Mouse (Mus musculus) CD4-positive helper T cell, adult 2 months (primary cell): ENCODE results near the gene Enthd1.
A peak's percentile ranks its signal among the peaks of the same experiment; 100 is the strongest.

Experiments used
- DNase-seq: peaks from one replicate; pipeline ENCODE4 v3.0.0-alpha.2; 2012; ENCODE audit warnings: low read depth, missing footprints, low spot score

Gene Enthd1

GRCm38 (mm10) chr15:80488658-80489057 is 76.3 kb downstream of the Enthd1 start:
- DNase-seq: peak; percentile 27

DNA sequence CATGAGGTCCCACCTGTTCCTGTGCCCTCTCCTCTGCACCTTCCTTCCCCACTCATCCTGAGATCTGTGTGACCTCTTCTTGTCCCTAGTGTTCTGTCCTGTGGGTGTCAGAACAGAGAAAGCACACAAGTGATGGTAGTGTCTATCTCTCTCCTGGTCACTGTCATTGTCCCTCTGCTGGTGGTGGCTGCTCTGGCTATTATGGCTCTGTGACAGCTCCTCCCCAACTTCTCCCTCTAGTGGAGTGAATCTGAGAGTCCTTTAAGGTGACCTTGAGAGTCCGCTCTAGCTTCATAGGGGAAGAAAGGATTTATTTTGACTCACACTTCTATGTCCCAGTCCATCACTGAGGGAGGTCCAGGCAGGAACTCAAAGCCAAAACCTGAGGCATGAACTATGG is 79.4 kb downstream of the Enthd1 start:
- DNase-seq: no peak

GRCm38 (mm10) chr15:80483041-80483705 is 81.8 kb downstream of the Enthd1 start:
- no peak for DNase-seq

DNA sequence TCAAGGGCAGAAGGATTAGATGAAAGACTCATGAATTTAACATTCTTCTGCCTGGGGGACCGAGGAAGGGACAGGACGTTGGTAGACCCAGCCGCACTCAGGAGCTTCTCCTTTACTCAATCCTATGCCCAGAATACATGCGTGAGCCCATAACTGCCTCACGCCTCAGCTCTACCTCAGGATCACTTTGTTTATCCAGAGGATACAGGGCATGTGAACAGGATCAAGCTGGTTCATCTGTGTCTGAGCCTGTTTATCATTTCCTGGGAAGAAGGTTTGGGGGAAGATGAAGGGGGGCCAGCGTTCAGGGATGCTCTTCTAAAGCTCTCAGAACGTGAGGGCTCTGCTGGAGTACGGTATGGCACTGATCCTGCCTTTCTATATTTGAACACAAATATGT is 82.6 kb downstream of the Enthd1 start:
- no peak for DNase-seq

DNA sequence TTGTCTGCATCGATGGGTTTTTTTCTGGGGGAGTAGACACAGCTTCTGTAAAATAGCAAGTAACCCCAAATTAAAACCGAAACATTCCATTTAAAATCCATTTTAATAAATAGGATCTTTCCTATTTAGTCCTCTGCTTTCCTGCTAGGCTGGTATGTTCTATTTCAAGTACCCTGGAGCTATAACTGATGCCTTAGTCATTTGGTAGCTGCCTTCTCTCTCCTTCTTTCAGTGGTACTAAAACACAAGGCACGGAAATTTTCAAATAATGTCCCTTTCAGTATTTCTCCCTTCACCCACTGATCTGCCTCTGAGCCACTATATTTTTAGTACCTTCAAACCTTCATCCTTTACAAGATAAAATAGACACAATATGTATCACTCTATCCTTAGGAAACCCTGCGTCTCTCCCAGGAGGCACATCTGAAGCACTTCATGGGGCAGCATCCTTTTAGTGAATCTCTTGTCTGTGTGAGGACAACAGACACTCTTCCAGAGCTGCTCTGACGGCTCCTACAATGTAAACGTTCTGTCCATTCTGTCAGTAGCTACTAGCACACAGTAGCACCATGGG is 90.4 kb downstream of the Enthd1 start:
- no peak for DNase-seq

DNA sequence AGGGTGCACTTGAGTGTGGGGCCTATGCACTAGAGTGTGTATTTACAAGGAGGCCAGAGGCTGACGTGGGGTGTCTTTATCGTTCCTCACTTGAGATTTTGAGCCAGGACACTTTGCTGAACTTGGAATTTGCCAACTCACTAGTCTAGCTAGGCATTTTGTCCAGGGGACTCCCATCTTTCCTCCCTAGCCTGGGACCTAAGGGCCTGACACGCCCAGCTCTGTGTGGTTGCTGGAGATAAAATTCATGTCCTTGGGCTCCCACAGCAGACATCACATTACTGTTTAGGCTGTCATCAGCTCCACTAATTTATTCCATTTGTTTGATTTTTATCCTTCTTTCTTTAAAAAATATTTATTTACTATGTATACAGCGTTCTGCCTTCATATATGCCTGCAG is 97.1 kb downstream of the Enthd1 start:
- DNase-seq: no peak

DNA sequence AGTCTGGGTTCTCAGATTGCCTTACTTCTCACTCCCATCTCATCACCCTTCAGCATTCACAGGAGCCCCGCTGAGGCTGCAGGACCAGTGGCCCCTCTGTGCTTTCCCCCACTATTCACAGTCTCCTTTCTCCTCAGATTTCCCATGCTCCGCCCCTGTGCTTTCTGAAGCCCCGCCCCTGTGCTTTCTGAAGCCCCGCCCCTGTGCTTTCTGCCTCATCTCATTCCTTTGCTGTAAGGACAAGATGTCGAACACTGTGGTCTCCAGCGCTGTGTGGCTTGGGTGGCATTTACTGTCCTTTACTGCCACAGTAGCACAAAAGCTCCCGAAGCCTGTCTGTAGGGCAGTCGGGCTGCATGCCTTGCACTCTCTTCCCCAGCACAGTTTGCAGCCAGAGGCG is 102.8 kb downstream of the Enthd1 start:
- DNase-seq: peak; percentile 20

DNA sequence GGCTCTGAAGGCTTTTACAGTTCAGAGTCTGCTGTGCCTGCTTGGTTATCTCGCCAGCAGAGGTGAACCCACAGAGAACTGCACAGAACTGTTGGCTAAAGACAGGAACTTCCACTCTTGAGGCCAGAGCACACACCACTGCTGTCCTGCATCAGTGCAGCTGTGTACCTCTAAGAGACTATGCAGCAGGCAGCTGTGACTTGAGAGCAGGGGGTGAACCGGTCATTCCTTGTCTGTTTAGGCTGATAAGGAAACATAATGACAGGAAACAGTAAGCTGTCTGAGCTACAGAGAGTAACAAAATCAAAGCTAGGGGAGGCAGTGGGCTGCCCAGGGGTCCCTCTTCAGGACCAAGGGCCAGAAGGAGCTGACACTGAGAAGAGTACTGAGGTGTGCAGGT is 103.5 kb downstream of the Enthd1 start:
- no peak for DNase-seq

- no peak for DNase-seq
Observed at GRCm38 (mm10) chr15:80460011-80460410, 104.9 kb downstream of the Enthd1 start.

- DNase-seq: peak; percentile 31
Observed at GRCm38 (mm10) chr15:80457984-80458383, 107.0 kb downstream of the Enthd1 start.

DNA sequence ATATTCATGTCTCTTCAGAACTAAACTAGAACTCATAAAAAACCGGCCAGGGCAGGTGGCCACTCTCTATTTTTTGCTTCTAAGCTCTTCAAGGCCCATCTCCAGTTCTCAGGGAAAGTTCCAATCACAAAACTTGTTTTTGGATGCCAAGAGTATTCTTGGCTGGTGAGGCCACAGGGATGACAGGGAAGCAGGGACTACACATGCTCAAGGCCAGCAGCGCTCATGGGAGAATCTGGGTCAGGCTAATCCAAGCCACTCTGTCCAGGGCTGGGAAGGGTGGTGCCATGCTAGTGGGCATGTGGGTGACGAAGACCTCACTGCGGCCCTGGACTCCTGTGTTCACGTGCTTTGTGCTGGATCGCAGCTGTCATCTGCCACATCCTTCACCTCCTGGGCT is 110.5 kb downstream of the Enthd1 start:
- DNase-seq: no peak

GRCm38 (mm10) chr15:80452425-80452824 is 112.5 kb downstream of the Enthd1 start:
- DNase-seq: no peak

DNA sequence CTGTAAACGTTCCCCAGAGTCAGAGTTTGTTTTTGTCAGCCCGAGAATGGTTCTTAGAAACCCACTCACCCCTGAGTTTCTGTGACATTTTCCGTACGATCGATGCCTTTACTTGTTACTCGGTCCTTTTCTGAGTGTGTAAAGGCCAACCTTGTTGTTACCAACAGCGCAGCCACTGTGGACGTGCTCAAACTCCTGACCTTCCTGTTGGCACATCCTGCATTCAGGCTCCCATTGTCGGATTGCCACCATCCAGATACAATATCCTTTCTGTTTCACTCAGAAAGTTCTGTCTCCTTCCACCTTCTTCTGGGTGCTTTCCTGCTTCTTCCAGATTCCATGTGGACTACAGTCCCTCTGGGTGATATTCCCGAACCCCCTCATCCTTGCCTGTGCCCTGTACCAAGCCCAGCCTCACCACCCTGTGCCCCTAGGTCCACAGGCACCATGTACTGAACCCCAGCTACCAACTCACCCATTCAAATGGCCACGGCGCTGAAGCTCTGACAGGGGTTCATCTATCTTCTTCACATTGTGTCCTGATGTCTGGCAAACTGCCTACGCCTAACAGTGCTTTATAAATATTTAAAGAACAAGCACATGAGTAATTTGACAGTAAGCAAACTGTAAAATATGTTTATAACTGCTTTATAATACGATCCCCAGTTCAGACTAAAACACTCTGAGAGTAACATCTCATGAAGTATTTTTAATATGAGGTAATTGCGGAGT is 118.8 kb downstream of the Enthd1 start:
- no peak for DNase-seq

- DNase-seq: no peak
Observed at GRCm38 (mm10) chr15:80440195-80440594, 124.8 kb downstream of the Enthd1 start.

DNA sequence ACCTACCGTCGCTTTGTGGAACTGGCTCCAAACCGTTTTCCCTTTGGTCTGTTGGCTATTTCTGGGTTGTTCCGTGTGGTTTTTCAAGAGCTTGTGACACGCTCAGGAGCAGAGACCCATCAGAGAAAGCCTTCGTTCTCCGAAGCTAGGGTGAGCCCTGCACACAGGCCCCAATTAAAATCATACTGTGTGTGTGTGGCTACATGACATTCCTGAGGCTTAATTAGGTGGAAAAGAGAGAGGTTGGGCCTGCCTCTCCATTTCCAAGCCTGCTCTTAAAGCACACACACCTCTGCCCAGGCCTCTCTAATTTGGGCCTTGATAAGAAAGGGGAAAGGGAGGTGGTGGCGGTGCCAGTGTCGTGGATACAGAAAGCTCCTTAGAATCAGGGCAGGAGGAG is 126.5 kb downstream of the Enthd1 start:
- DNase-seq: no peak

DNA sequence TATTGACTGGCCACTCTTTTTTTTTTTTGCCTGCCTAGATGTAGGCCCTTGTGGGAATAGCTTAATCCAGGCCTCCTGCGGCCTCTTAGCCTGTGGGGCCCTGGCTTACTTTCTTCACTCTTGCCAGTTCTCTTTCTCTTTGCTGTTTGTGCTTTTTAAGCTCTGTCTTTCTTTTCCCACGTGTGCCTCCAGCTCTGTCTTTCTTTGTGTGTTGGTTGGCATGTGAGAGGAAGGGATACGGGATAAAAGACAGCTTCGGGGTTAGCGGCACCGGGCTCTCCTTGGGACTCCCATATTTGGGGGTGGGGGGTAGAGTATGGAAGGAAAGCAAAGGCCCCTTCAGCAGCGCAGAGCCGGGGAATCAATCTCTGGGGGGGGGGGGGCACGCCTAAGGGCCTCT is 127.0 kb downstream of the Enthd1 start:
- no peak for DNase-seq

GRCm38 (mm10) chr15:80436961-80437360 is 128.0 kb downstream of the Enthd1 start:
- DNase-seq: no peak

DNA sequence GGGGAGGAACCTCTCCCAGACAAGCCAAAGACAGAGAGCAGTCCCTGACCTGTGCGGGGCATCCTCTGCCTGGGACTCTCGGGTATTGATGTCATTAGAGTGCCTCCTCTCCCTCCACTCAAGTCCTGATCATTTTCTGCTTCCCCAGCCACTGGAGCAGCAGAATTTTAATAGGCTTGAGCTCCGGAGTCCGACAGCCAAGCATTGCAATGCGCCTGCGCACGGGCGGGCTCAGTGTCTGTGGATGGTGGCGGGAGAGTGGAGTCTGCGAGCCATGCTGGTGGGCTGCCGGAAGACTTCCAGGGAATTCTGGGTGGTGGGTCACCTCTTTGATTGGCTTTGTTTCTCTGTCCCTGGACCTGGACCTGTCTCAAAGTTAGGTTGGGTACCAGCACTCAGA is 134.6 kb downstream of the Enthd1 start:
- DNase-seq: no peak

GRCm38 (mm10) chr15:80418146-80418545 is 146.8 kb downstream of the Enthd1 start:
- DNase-seq: no peak

DNA sequence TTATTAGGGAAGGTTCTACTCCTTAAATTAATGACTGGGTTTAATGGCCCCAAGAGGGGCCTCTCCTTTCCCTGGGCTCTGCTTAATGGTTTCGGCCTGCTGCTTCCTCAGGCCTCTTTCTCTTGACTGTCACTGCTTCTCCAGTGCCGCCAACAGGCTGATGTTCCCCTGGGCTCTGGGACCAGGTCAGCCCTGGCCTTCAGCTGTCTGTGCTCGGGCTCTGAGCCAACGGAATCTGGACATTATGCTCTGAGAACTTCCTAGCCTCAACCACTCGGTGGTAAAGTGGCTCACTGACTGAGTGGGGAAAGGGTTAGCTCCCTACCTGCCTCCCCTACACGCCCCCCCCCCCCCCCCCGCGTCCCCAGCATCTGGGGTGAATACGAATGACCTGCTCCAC is 147.9 kb downstream of the Enthd1 start:
- DNase-seq: no peak

GRCm38 (mm10) chr15:80415132-80415531 is 149.8 kb downstream of the Enthd1 start:
- DNase-seq: no peak

DNA sequence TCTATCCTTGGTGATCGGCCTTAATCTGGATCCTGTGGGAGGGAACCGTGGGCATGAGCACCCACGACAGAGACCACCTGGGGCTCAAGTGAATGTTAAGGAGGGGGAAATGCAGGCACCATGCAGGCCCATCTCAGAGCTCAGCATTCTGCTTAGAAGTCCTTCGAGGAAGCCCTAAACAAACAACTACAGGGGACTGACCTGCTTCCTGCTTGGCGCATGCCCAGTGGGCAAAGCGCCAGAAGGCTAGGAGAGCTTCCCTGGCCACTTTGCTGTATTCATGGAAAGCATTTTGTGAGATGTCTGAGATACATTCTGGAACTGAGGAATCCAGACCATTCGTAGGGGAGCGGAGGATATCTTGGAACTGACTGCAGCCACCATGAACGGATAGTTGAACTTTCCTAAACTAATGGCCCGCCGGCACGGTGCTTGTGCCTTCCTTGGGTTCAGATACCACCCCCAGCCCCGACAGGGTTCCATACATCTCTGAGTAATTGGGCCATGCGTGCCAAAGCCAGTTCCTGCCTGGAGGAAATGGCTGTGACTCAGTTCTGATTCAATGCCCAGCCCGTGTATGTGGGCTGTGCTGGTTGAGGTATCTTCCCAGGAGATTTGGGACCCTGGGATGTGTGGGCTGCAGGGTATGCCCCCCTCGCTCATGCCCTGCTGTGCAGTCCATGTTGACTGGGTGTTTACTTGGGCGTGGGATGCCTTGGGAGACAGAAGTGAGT is 150.8 kb downstream of the Enthd1 start:
- DNase-seq: no peak
